Mouse (Mus musculus): ENCODE results near the gene Plpp6. TPM values are rescaled to one million over a fixed set of nuclear protein-coding genes. Genes with fewer than 3 reads are reported as not detected.

Gene Plpp6
- polyA plus RNA-seq, 1 experiment: 22.9 TPM

DNA sequence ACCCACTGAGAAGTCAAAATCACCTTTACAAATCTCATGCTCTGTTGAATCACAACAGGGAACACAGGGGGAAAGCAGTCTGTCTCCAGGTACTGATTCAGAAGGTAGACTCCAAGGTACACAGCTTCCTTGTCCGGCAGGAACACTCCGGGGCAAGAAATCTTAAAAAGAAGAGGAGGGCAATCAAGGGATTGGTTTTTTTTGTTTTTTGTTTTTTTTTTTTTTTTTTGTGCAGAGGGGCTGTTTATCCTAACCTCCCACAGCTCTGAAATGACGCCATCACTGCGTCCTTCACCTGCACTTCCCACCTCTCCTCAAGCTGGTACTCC, 276 bp upstream of the Plpp6 start:
- Histone ChIP-seq H3K4me1 (ENCODE audit: control insufficient read depth, insufficient read depth, insufficient read length, low read length) (peaks cover 9% of the 10 kb centered on the region), H3K27ac (replicated peaks; ENCODE audit: low read depth, low read length) (peak overlapping the region; percentile 94)

DNA sequence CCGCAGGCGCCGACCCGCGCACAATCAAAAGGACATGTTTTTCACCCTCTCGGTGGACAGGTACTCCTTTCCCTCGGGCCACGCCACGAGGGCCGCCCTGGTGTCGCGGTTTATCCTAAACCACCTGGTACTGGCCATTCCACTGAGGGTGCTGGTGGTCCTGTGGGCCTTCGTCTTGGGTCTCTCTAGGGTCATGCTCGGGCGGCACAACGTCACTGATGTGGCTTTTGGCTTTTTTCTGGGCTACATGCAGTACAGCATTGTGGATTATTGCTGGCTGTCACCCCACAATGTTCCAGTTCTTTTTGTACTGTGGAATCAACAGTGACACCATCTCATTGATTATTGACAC, 775 bp downstream of the Plpp6 start:
- H3K27ac ChIP-seq (replicated peaks; ENCODE audit: low read depth, low read length): peak overlapping the region; percentile 94
- H3K4me3 ChIP-seq (ENCODE audit: insufficient read depth, low read depth, low read length): peak overlapping the region; percentile 95
- H3K4me1 ChIP-seq (ENCODE audit: control insufficient read depth, insufficient read depth, insufficient read length, low read length): peaks cover 13% of the 10 kb centered on the region

More for the DNA sequence above, 276 bp upstream of the Plpp6 start:
- H3K4me3 ChIP-seq (ENCODE audit: insufficient read depth, low read depth, low read length): peak overlapping the region; percentile 95

DNA sequence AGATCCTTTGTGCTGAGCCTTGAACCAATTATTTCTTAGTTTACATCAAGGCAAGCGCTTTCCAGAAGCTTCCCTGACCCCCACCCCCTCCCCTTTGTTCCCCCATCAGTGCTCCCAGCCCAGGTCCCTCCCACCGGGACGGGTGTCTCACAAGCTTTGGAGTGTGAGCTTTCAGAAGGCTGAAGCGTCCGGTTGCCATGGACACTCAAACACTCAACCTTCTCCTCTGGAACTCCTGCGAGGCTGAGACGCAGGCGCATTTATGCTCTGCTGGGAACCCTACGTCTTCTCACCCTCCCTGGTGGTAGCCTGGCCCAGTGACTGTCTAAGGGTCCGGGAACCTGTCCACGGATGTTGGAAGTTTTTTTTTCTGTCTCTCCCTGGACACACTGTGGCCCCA, 3.9 kb downstream of the Plpp6 start, which contains the start of gene 4430402I18Rik:
4430402I18Rik (minus strand) TSS at position 149 of the 400 bp plus-strand sequence.
- peak within 1 kb of the TSS; percentile 58 for H3K27ac ChIP-seq (replicated peaks; ENCODE audit: low read depth, low read length)
- H3K4me1 ChIP-seq (ENCODE audit: control insufficient read depth, insufficient read depth, insufficient read length, low read length): peaks cover 13% of the 10 kb centered on the region
- H3K4me3 ChIP-seq (ENCODE audit: insufficient read depth, low read depth, low read length): no peak within 1 kb of the TSS

DNA sequence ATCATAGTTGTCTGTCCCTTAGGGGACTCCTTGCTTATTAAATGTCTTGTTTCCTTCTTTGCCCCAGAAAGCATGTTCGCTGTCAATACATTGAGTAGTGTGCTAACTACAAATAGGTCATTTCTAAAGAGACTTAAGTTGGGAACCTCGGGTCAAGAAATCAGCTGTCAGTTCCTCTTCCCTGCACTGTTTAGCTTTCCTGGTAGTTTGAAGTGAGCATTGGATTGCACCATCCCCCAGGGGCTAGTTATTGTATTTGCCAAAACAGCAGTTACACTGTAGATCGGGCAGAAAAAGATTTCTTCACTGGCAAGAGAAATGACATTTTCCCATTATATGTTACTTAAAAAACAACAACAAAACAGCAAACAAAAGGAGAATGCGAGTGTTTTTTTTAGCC, 4.4 kb downstream of the Plpp6 start:
- no peak overlapping the region for H3K4me3 ChIP-seq (ENCODE audit: insufficient read depth, low read depth, low read length)
- H3K4me1 ChIP-seq (ENCODE audit: control insufficient read depth, insufficient read depth, insufficient read length, low read length): peaks cover 13% of the 10 kb centered on the region

GRCm38 (mm10) chr19:28969231-28969630, 5.5 kb downstream of the Plpp6 start:
- Histone ChIP-seq H3K4me1 (ENCODE audit: control insufficient read depth, insufficient read depth, insufficient read length, low read length) (peaks cover 13% of the 10 kb centered on the region), H3K27ac (replicated peaks; ENCODE audit: low read depth, low read length) (peak overlapping the region; percentile 71), H3K4me3 (ENCODE audit: insufficient read depth, low read depth, low read length) (no peak overlapping the region)

More for the DNA sequence above, 4.4 kb downstream of the Plpp6 start:
- H3K27ac ChIP-seq (replicated peaks; ENCODE audit: low read depth, low read length): peak overlapping the region; percentile 58

DNA sequence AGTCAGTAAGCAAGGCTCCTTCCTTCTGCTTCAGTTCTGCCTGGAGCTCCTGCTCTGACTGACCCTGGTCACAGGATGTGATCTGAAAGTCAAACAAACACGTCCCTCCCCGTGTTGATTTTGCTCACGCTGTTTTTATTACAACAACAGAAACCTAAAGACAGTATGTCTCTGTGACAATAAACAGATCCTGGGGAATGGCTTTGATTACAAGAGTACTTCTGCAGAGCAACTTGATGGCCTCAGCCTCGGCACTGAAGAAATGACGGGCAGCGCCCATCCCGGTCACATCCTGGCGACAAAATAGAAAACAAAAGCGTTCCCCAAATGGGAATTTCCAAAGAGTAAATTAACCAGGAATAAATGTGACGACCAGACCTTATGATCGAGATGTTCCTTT, 6.5 kb downstream of the Plpp6 start:
- Histone ChIP-seq H3K4me1 (ENCODE audit: control insufficient read depth, insufficient read depth, insufficient read length, low read length) (peaks cover 9% of the 10 kb centered on the region), H3K4me3 (ENCODE audit: insufficient read depth, low read depth, low read length) (no peak overlapping the region)

DNA sequence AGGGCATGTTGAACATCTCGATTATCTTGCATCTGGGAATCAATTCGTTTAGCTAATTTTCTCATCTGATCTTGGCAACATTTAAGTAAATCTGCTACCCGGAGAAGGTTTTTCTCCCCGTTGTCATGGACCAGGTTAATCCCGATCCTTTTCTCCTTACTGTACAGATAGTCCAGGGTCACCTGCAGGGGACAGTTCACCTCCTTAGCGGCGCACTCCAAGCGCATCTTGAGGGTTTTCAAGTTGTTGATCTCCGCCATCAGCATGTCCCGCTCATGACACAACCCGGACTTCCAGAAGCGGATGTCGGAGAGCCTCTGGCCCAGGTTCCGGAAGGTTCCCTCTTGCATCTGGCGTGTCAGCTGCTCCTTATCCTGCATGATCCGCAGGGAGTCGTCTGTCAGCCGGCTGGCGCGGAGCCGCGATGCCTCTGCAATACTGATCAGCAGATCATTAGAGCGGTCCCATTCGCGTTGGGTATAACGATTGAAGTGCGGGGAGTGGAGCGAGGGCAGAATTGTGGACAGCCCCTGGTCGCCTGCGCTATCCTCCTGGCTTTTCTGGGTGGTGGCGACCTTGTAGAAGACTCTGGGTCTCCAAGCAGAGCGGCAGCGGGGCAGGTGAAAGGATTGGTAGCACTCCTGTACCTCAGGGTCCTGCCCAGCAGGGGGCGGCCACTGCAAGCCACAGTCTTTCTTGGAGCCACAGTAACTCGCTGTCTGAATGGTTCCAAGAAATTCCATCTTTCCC, 11.3 kb downstream of the Plpp6 start:
- H3K27ac ChIP-seq (replicated peaks; ENCODE audit: low read depth, low read length): peak overlapping the region; percentile 80
- peak overlapping the region; percentile 65 for H3K4me3 ChIP-seq (ENCODE audit: insufficient read depth, low read depth, low read length)
- H3K4me1 ChIP-seq (ENCODE audit: control insufficient read depth, insufficient read depth, insufficient read length, low read length): no peaks in the 10 kb centered on the region

More for the DNA sequence above, 6.5 kb downstream of the Plpp6 start:
- peak overlapping the region; percentile 90 for H3K27ac ChIP-seq (replicated peaks; ENCODE audit: low read depth, low read length)

DNA sequence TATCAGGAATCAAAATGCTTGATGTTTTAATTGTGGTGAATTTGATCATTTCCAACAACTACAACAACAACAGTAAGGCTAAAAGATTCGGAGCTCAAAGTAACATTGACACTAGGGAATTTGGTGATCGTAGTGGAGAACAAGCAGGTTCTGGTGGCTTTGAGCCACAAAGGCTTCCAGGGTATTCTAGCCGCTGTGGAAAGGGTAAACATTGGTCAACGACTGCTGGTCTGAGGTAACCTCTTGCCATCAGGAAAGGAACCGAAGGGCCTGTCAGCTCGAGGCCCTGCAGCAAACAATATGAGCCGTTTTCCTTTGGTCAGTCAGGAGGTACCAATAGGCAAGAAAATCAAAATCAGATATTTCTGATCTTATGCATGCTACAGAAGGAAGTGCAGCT, 18.9 kb downstream of the Plpp6 start:
- Histone ChIP-seq H3K27ac (replicated peaks; ENCODE audit: low read depth, low read length) (no peak overlapping the region), H3K4me3 (ENCODE audit: insufficient read depth, low read depth, low read length) (no peak overlapping the region), H3K4me1 (ENCODE audit: control insufficient read depth, insufficient read depth, insufficient read length, low read length) (no peaks in the 10 kb centered on the region)

GRCm38 (mm10) chr19:28989515-28989914, 25.8 kb downstream of the Plpp6 start:
- Histone ChIP-seq H3K4me3 (ENCODE audit: insufficient read depth, low read depth, low read length) (peak overlapping the region; percentile 90), H3K4me1 (ENCODE audit: control insufficient read depth, insufficient read depth, insufficient read length, low read length) (no peaks in the 10 kb centered on the region), H3K27ac (replicated peaks; ENCODE audit: low read depth, low read length) (peak overlapping the region; percentile 90)

- no peaks in the 10 kb centered on the region for H3K4me1 ChIP-seq (ENCODE audit: control insufficient read depth, insufficient read depth, insufficient read length, low read length)
- H3K4me3 ChIP-seq (ENCODE audit: insufficient read depth, low read depth, low read length): peak within 1 kb of the TSS; percentile 90
- H3K27ac ChIP-seq (replicated peaks; ENCODE audit: low read depth, low read length): peak within 1 kb of the TSS; percentile 90
Measured at GRCm38 (mm10) chr19:28990194-28990589, 26.4 kb downstream of the Plpp6 start, which contains the start of gene Cdc37l1. Gene Cdc37l1 (plus strand): TSS chr19:28990352.

GRCm38 (mm10) chr19:28990590-28991221, 27.0 kb downstream of the Plpp6 start:
- H3K4me1 ChIP-seq (ENCODE audit: control insufficient read depth, insufficient read depth, insufficient read length, low read length): no peaks in the 10 kb centered on the region
- H3K27ac ChIP-seq (replicated peaks; ENCODE audit: low read depth, low read length): peak overlapping the region; percentile 76
- peak overlapping the region; percentile 90 for H3K4me3 ChIP-seq (ENCODE audit: insufficient read depth, low read depth, low read length)

DNA sequence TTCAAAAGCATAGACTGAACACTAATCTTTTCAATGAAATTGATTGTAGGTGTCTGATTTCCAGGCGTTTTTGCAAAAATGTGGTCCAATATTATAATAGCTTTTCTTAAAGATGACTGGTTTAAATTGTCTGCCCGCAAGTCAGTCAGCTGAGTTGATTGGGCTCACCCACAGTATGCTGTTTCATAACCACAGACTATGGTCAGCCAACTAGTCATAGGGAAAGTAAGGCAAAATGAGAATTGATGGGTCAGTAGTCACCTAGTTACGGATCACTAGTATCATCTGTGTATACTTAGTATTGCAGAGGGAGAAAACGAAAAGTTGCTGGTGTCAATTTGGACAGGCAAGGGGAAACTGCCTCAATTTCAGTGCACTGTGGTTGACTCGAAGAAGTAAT, 27.6 kb downstream of the Plpp6 start:
- peak overlapping the region; percentile 90 for H3K4me3 ChIP-seq (ENCODE audit: insufficient read depth, low read depth, low read length)
- no peaks in the 10 kb centered on the region for H3K4me1 ChIP-seq (ENCODE audit: control insufficient read depth, insufficient read depth, insufficient read length, low read length)
- peak overlapping the region; percentile 76; the same call in 1 of the 2 replicates for H3K27ac ChIP-seq (replicated peaks; ENCODE audit: low read depth, low read length)

DNA sequence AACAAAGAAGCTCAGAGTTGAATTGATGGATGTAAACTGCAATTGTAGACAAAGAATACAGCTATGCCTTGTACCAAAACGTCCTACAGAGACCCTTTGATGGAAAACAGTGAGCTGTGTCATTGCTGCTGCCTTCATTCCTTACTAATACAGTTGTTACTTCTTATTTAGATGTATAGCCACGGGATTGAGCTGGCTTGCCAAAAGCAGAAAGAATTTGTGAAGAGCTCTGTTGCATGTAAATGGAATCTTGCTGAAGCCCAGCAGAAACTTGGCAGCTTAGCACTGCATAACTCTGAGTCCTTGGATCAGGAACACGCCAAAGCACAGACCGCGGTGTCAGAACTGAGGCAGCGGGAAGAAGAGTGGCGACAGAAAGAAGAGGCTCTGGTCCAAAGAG, 31.1 kb downstream of the Plpp6 start:
- Histone ChIP-seq H3K4me3 (ENCODE audit: insufficient read depth, low read depth, low read length) (no peak overlapping the region), H3K4me1 (ENCODE audit: control insufficient read depth, insufficient read depth, insufficient read length, low read length) (no peaks in the 10 kb centered on the region), H3K27ac (replicated peaks; ENCODE audit: low read depth, low read length) (no peak overlapping the region)

GRCm38 (mm10) chr19:28995366-28995765, 31.6 kb downstream of the Plpp6 start:
- no peak overlapping the region for H3K27ac ChIP-seq (replicated peaks; ENCODE audit: low read depth, low read length)
- no peak overlapping the region for H3K4me3 ChIP-seq (ENCODE audit: insufficient read depth, low read depth, low read length)
- H3K4me1 ChIP-seq (ENCODE audit: control insufficient read depth, insufficient read depth, insufficient read length, low read length): no peaks in the 10 kb centered on the region

DNA sequence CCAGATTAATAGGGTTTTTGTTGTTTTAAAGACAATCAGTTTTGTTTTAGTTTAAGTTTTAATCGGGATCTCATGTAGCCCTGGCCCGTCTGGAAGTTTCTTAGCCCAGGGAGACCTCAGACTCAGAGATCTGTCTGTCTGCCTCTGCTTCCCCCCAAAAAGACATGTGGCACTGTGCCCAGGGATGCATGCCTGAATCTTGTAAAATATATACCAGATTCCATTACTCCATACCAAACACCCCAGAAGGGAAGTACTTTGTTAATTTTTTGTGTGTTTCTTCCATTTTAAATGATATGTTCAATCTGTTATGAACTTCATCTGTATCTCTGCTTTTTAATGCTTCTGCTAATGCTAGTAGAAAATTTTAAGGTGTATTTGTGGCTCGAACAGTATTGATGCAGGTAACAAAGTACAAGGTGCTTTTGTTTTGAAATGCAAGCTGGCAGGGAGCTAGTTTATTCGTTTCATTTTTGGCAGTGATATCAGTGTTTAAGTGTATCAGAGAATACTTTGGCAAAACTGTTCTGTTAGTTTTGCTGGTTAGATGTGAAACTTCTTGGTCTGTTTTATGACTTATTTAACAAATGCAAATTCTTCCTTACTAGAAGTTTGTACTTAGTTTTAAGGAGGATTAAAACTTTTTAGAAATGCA, 34.4 kb downstream of the Plpp6 start:
- Histone ChIP-seq H3K4me1 (ENCODE audit: control insufficient read depth, insufficient read depth, insufficient read length, low read length) (no peaks in the 10 kb centered on the region), H3K4me3 (ENCODE audit: insufficient read depth, low read depth, low read length) (no peak overlapping the region), H3K27ac (replicated peaks; ENCODE audit: low read depth, low read length) (no peak overlapping the region)
